Mouse (Mus musculus) G1E (cell line): ENCODE results near the gene Atoh7. TPM values are rescaled to one million over a fixed set of nuclear protein-coding genes. Genes with fewer than 3 reads are reported as not detected.

Experiments
- ATAC-seq: 2 replicates; pipeline ENCODE4 v1.8.0; 2016; ENCODE audit warnings: mild to moderate bottlenecking; ENCODE audit not compliant: insufficient number of reproducible peaks, poor library complexity, low FRiP score, severe bottlenecking; ENCODE audit errors: extremely low read depth
- DNase-seq: peaks from one replicate; pipeline ENCODE4 v3.0.0; 2012; ENCODE audit warnings: low spot score
- H3K27me3 ChIP-seq: 2 replicates; pipeline ENCODE4 v1.6.1; 2012; ENCODE audit warnings: mild to moderate bottlenecking, low read length, inconsistent platforms; ENCODE audit not compliant: insufficient read depth
- H3K36me3 ChIP-seq: replicated peaks from 2 replicates; pipeline ENCODE3; 2012; ENCODE audit warnings: mild to moderate bottlenecking, inconsistent platforms
- H3K4me1 ChIP-seq: 2 replicates; pipeline ENCODE4 v1.6.1; 2012; ENCODE audit warnings: low read depth, low read length, inconsistent platforms, mixed read lengths; ENCODE audit not compliant: insufficient read depth
- H3K4me3 ChIP-seq: 2 replicates; pipeline ENCODE4 v1.5.1; 2012; ENCODE audit warnings: low read depth, mild to moderate bottlenecking, inconsistent platforms, low read length, moderate library complexity, mixed read lengths
- H3K9me3 ChIP-seq: replicated peaks from 2 replicates; pipeline ENCODE4 v1.6.1; 2012; ENCODE audit warnings: inconsistent platforms
- CTCF ChIP-seq: IDR thresholded peaks from 2 replicates; pipeline ENCODE4 v1.5.1; 2012; ENCODE audit warnings: low read depth, low read length, inconsistent platforms, mixed read lengths
- GATA1 ChIP-seq: IDR thresholded peaks from 2 replicates; pipeline ENCODE4 v1.6.1; 2012; ENCODE audit warnings: borderline replicate concordance, low read length, inconsistent platforms, mixed read lengths
- GATA2 ChIP-seq: IDR thresholded peaks from 2 replicates; pipeline ENCODE4 v1.6.1; 2012; ENCODE audit warnings: low read depth, low read length, inconsistent platforms, borderline replicate concordance
- POLR2AphosphoS5 ChIP-seq: IDR thresholded peaks from 2 replicates; pipeline ENCODE4 v1.6.1; 2012; ENCODE audit warnings: low read depth, low read length, inconsistent platforms; ENCODE audit not compliant: insufficient replicate concordance
- TAL1 ChIP-seq: conservative IDR thresholded peaks from 2 replicates; pipeline ENCODE4 v1.6.1; 2012; ENCODE audit warnings: low read depth, low read length, inconsistent platforms, mixed read lengths
- polyA plus RNA-seq: library from polyadenylated mRNA; stranded (reverse); fragments of >175 nt; gene quantifications from 2 replicates; pipeline ENCODE4 v1.2.3, GENCODE M21; 2012
- total RNA-seq, 2 experiments: library from RNA; stranded (forward) in 1 of 2; stranded (reverse) in 1 of 2; fragments of 200-1000 nt in 1 of 2; fragments of >200 nt in 1 of 2; fragmentation: Nextera tagmentation in 1 of 2; gene quantifications; 2 replicates each; pipeline ENCODE4 v1.2.3; 2014 to 2017

The Atoh7 gene
- total and polyA plus RNA-seq, 3 experiments, result not detected

DNA sequence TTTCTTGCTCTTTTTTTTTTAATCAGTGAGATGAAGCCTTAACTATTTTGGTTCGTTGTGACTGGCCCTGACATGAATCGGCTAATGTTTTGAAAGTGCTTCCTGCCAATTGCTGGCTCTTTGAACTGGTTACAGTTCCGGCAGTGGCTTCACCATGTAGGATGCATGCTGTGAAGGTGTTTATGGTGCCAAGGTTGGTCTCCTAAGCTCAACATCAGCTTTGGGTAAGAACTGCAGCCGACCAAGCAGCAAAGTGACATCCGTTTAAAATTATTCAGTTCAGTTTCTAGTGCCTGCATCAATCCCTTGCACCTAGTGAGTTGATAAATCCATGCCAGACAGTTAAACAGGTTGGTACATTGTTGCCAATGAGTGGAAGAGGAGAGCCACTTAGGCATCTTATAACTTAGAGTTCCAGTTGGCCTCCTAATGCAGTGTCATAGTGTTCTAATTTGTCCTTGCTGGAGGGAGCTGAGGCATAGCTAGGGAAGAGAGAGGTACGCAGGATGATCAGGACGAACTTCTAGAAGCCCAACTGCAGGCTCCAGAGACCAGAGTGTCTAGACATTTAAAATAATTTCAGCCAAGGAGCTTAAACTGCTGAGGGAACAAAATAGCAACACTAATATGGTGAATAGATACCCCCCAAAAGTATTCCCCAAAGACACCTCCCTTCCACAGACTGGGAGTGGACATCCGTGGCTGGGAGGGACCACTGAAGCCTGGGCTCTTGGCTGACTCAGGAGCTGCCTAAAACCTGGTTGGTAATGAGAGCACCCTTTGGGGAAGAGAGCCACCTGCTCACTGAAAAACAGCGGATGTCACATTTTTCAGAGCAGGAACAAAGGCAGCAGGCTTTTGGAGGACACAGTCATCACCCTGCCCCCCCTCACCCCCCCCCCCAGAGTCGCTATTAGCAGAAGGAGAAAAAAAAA, 6.6 kb upstream of the Atoh7 start:
- ATAC-seq, result no peak
- H3K4me1 ChIP-seq, result no peaks in the 10 kb centered on the region

DNA sequence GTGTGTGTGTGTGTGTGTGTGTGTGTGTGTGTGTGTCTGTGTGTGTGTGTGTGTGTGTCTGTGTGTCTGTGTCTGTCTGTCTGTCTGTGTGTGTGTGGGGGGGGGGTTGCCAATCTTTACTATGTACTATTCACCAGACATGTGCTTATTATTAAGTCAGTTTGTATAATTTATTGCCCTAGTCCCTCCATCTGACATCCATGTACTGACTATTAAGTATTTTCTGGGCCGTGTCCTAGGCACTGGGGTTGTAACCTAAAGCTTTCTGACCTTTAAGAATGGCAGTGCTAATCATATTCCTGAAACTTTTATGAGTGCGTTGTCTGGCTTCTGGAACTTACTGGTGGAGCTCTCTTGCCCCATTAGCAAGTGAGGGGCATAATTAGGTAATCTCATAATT, 2.7 kb upstream of the Atoh7 start:
- no peak for DNase-seq
- H3K4me3 ChIP-seq, result no peak overlapping the region
- no peak for ATAC-seq
- H3K36me3 ChIP-seq, result no peaks in the 10 kb centered on the region
- H3K4me1 ChIP-seq, result no peaks in the 10 kb centered on the region
- H3K27me3 ChIP-seq, result peaks cover 3% of the 10 kb centered on the region; the same call in 1 of the 2 replicates
- no peaks in the 10 kb centered on the region for H3K9me3 ChIP-seq
- no peak for TF ChIP-seq CTCF
- TF ChIP-seq GATA2, result no peak
- TF ChIP-seq GATA1, result no peak
- TF ChIP-seq POLR2AphosphoS5, result no peak
- TF ChIP-seq TAL1, result no peak

More for the DNA sequence above, 6.6 kb upstream of the Atoh7 start:
- Histone ChIP-seq H3K36me3 (no peaks in the 10 kb centered on the region), H3K4me3 (no peak overlapping the region), H3K9me3 (no peaks in the 10 kb centered on the region), H3K27me3 (no peaks in the 10 kb centered on the region)
- TF ChIP-seq POLR2AphosphoS5 (no peak), CTCF (no peak), TAL1 (no peak)
- no peak for DNase-seq

DNA sequence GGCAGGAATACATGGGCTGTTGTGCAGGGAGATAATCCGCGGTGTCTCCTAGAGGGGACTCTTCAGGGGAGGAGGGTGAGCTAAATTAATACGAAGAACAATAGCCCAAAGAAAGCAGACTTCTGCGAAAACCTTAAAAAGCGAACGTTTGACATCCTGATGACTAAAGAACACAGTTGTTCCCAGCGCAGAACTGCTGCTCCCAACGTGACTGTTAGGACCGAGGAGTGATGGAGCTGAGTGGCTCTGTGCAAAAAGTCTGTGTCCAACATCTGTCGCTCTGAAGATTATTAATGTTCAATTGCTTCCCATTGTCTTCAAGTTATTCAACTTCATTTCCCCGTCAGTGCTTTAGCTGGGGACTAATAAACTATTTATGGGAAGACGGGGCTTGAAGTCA, 1.3 kb upstream of the Atoh7 start:
- Histone ChIP-seq H3K36me3 (no peaks in the 10 kb centered on the region), H3K4me1 (no peaks in the 10 kb centered on the region), H3K9me3 (no peaks in the 10 kb centered on the region), H3K4me3 (no peak overlapping the region), H3K27me3 (peaks cover 3% of the 10 kb centered on the region; the same call in 1 of the 2 replicates)
- DNase-seq, result no peak
- TF ChIP-seq GATA2, result no peak
- ATAC-seq, result no peak

DNA sequence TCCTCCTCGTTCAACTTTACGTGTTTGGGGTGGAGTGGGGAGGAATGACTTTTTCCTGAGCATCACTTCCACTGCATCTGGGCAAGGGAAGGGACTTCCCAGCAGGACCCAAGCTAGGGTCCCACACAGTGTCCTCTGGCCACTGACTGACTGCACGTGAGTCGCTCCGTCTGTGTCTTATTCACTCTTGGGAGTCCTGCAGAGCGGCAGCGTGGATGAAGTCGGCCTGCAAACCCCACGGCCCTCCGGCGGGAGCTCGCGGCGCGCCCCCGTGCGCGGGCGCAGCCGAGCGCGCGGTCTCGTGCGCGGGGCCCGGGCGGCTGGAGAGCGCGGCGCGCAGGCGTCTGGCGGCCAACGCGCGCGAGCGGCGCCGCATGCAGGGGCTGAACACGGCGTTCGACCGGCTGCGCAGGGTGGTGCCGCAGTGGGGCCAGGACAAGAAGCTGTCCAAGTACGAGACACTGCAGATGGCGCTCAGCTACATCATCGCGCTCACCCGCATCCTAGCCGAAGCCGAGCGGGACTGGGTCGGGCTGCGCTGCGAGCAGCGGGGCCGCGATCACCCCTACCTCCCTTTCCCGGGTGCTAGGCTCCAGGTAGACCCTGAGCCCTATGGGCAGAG, 601 bp downstream of the Atoh7 start:
- H3K36me3 ChIP-seq, result no peaks in the 10 kb centered on the region
- H3K4me3 ChIP-seq, result no peak overlapping the region
- ATAC-seq, result no peak
- DNase-seq, result no peak
- no peaks in the 10 kb centered on the region for H3K9me3 ChIP-seq
- TF ChIP-seq TAL1, result no peak
- TF ChIP-seq GATA1, result no peak
- no peak for TF ChIP-seq GATA2
- TF ChIP-seq POLR2AphosphoS5, result no peak
- TF ChIP-seq CTCF, result no peak
- peaks cover 3% of the 10 kb centered on the region; the same call in 1 of the 2 replicates for H3K27me3 ChIP-seq
- H3K4me1 ChIP-seq, result no peaks in the 10 kb centered on the region

DNA sequence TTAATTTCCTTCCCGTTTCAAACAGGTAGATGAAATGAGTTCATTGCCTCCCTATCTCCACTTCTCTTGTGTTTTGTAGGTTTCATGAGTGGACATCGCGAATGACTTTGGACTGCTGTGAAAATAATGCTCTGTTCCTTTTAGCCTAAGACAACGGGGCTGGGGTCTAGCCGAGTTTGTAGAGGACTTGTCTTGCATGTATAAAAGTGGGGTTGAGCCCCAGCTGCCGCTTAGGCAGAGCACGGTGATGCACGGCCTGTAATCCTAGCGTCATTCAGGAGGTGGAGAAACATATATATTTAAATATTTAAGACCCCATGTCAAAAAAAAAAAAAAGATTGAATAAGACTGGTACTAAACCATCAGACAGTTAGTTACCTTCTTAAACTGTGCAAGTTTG, 1.2 kb downstream of the Atoh7 start:
- ATAC-seq (no peak), DNase-seq (no peak)
- TF ChIP-seq GATA2 (no peak), CTCF (no peak), TAL1 (no peak), POLR2AphosphoS5 (no peak), GATA1 (no peak)
- no peaks in the 10 kb centered on the region for H3K4me1 ChIP-seq
- H3K27me3 ChIP-seq, result peaks cover 3% of the 10 kb centered on the region; the same call in 1 of the 2 replicates
- H3K9me3 ChIP-seq, result no peaks in the 10 kb centered on the region
- no peak overlapping the region for H3K4me3 ChIP-seq
- no peaks in the 10 kb centered on the region for H3K36me3 ChIP-seq

DNA sequence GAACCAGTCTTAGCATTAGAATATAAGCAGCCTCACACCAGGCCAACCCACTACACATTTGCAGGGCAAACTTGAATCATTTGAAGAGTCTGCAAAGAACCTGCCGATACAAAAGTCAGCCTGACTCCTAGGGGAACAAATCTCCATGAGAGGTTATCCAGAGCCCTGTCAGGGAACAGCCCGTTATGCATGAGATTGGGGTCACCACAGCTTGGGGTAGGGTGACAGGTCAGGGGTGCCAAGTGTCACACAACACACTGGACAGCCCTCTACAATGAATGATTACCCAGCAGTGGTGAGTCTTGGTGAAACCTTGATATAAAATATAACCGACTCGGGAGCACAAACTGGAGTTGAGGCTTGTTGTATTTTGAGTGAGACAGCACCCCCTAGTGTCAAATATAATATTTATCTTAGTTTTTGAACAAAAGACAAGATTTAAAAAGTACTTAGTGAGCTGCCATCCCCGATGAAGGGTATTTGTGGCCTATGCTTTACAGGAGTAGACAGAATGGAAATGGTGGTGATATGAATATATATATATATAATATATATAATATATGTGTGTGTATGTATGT, 13.7 kb downstream of the Atoh7 start:
- Histone ChIP-seq H3K4me1 (no peaks in the 10 kb centered on the region), H3K27me3 (no peaks in the 10 kb centered on the region), H3K36me3 (no peaks in the 10 kb centered on the region), H3K4me3 (no peak overlapping the region), H3K9me3 (no peaks in the 10 kb centered on the region)
- TF ChIP-seq TAL1 (no peak), CTCF (no peak), GATA1 (no peak), GATA2 (no peak), POLR2AphosphoS5 (no peak)
- no peak for ATAC-seq
- DNase-seq, result no peak
